Mouse (Mus musculus): ENCODE measurements around the gene Rbp4.

GRCm38 (mm10) chr19:38075051-38075450, 50.0 kb downstream of the Rbp4 start:
- no peak for TF ChIP-seq CHD2 (IDR thresholded peaks at IDR 0.05; ENCODE audit: low read depth, low read length)
- TF ChIP-seq HCFC1 (IDR thresholded peaks at IDR 0.05; ENCODE audit: borderline replicate concordance, insufficient read depth, low read length): no peak
